Comparison of ENCODE assay signal across 23 mouse cellular contexts in genomic region chr2:181377230-181377629, GRCm38 (mm10). TPM values are rescaled to one million over a fixed set of nuclear protein-coding genes. Genes with fewer than 3 reads are reported as not detected.
DNase-seq lines count a peak whose midpoint lies in the region; TF ChIP-seq lines count a peak whose summit lies in the region.
"Had no signal": no experiment of that assay in that cellular context is flagged by ENCODE, and none has a peak within 500 bp of the region (broad histone marks: within the 10 kb centered on the region; RNA-seq: fewer than 3 reads in every experiment).

No protein-coding gene starts in this region.

- no peak for TF ChIP-seq CTCF in gastrocnemius, adult 2 months (IDR thresholded peaks at IDR 0.05)

- intact Hi-C loops in gastrocnemius, adult 2 months (cut with DNase I): no loop called here

- DNase-seq in CD4-positive helper T cell, adult 2 months (ENCODE audit: low read depth, low spot score): peak; percentile 70
- peak; percentile 52 for DNase-seq in T-cell, adult 2 months (ENCODE audit: low spot score)
- DNase-seq in induced T-regulatory cell, adult 2 months (ENCODE audit: low read depth): peak; percentile 77
- peak; percentile 16 to 30 for DNase-seq in natural killer cell, adult 2 months (ENCODE audit: low spot score in 2 of 2)
- DNase-seq in gastrocnemius, adult 2 months: no peak
- no peak for DNase-seq in right cerebral cortex, postnatal 4 days
- no peak for DNase-seq in adrenal gland, adult 18-20 months (ENCODE audit: low spot score in 2 of 2)
- DNase-seq: adrenal gland, adult 2 months; cerebellum, adult 18-20 months; cerebellum, postnatal 14 days; kidney, adult 18-20 months; left cerebral cortex, postnatal 4 days; liver; lung, postnatal 4 days had no signal

- no peak overlapping the region for H3K4me3 ChIP-seq in gastrocnemius, adult 2 months
- H3K4me3 ChIP-seq: embryonic facial prominence, embryonic 13.5 days; erythroblast, embryonic 14.5 days; forebrain, embryonic 12.5 days; left cerebral cortex, adult 2 months; liver, embryonic 15.5 days; lung, embryonic 15.5 days; midbrain, embryonic 12.5 days; neural tube, embryonic 12.5 days had no signal

- no peak overlapping the region for H3K27ac ChIP-seq in gastrocnemius, adult 2 months
- H3K27ac ChIP-seq: embryonic facial prominence, embryonic 13.5 days; forebrain, embryonic 12.5 days; hindbrain, postnatal 0 days; left cerebral cortex, adult 2 months; liver, embryonic 15.5 days; lung, embryonic 15.5 days; midbrain, embryonic 12.5 days; neural tube, embryonic 12.5 days had no signal

RNA-seq across cellular contexts. Expression of gene Lime1, which starts 2.6 kb away (rescaled TPM):
- total RNA-seq in gastrocnemius, adult 2 months (2021): 1 to 10 TPM; 5.8 to 6.2 TPM
- total RNA-seq in adrenal gland, adult 18-20 months (2021): 10 to 100 TPM; 17.1 to 23.0 TPM

RNA-seq across cellular contexts. Expression of gene Arfrp1, which starts 12.0 kb away (rescaled TPM):
- total RNA-seq in gastrocnemius, adult 2 months (2021): 10 to 100 TPM; 23.6 to 30.8 TPM
- total RNA-seq in adrenal gland, adult 18-20 months (2021): 10 to 100 TPM; 48.9 to 51.8 TPM

RNA-seq across cellular contexts. Expression of gene Zgpat, which starts 12.5 kb away (rescaled TPM):
- total RNA-seq in gastrocnemius, adult 2 months (2021): 10 to 100 TPM; 13.7 to 14.8 TPM
- 10 to 100 TPM; 50.8 to 51.0 TPM for total RNA-seq in adrenal gland, adult 18-20 months (2021)

RNA-seq across cellular contexts. Expression of gene Rtel1, which starts 57.7 kb away (rescaled TPM):
- 10 to 100 TPM; 12.0 to 13.0 TPM for total RNA-seq in gastrocnemius, adult 2 months (2021)
- 10 to 100 TPM; 24.1 to 30.8 TPM for total RNA-seq in adrenal gland, adult 18-20 months (2021)

Comparison
In these comparisons a context has a peak if more than half of its experiments do, and no peak if none do; other contexts are left out.
1. DNase-seq: peak in CD4-positive helper T cell, adult 2 months (single experiment), T-cell, adult 2 months (single experiment), induced T-regulatory cell, adult 2 months (single experiment) and natural killer cell, adult 2 months (2 of 2); none in gastrocnemius, adult 2 months (single experiment), right cerebral cortex, postnatal 4 days (single experiment) and adrenal gland, adult 18-20 months (0 of 2).